ENCODE assay signal across 10 mouse cellular contexts in genomic region chr13:102865971-102866724, GRCm38 (mm10).
DNase-seq lines count a peak whose midpoint lies in the region; ATAC-seq lines count a peak whose summit lies in the region.
"Had no signal": no experiment of that assay in that cellular context is flagged by ENCODE, and none has a peak within 500 bp of the region (broad histone marks: within the 10 kb centered on the region; RNA-seq: fewer than 3 reads in every experiment).

No protein-coding gene starts in this region.

- no peaks in the 10 kb centered on the region for H3K36me3 ChIP-seq in embryonic facial prominence, embryonic 12.5 days
- peaks cover 10% of the 10 kb centered on the region for H3K36me3 ChIP-seq in embryonic facial prominence, embryonic 10.5 days (replicated peaks)
- no peaks in the 10 kb centered on the region for H3K36me3 ChIP-seq in forebrain, embryonic 16.5 days (ENCODE audit: control insufficient read depth, insufficient read depth)
- H3K36me3 ChIP-seq in intestine, embryonic 16.5 days (ENCODE audit: control insufficient read depth, insufficient read depth, low read length), result no peaks in the 10 kb centered on the region
- H3K36me3 ChIP-seq: liver, embryonic 15.5 days had no signal

- H3K27ac ChIP-seq in embryonic facial prominence, embryonic 12.5 days, result peak overlapping the region; percentile 1; the same call in 1 of the 2 replicates
- no peak overlapping the region for H3K27ac ChIP-seq in embryonic facial prominence, embryonic 10.5 days (replicated peaks)
- no peak overlapping the region for H3K27ac ChIP-seq in forebrain, embryonic 16.5 days (ENCODE audit: low read length)
- H3K27ac ChIP-seq in intestine, embryonic 16.5 days (ENCODE audit: low read length), result peak overlapping the region; percentile 73
- H3K27ac ChIP-seq: liver, embryonic 15.5 days had no signal

- H3K4me3 ChIP-seq in embryonic facial prominence, embryonic 12.5 days, result no peak overlapping the region
- no peak overlapping the region for H3K4me3 ChIP-seq in embryonic facial prominence, embryonic 10.5 days
- no peak overlapping the region for H3K4me3 ChIP-seq in forebrain, embryonic 16.5 days (replicated peaks; ENCODE audit: low read length)
- no peak overlapping the region for H3K4me3 ChIP-seq in intestine, embryonic 16.5 days (ENCODE audit: low read length)
- H3K4me3 ChIP-seq: liver, embryonic 15.5 days had no signal

- peaks cover 11% of the 10 kb centered on the region; the same call in 1 of the 2 replicates for H3K4me1 ChIP-seq in embryonic facial prominence, embryonic 12.5 days
- peaks cover 28% of the 10 kb centered on the region for H3K4me1 ChIP-seq in embryonic facial prominence, embryonic 10.5 days
- H3K4me1 ChIP-seq in forebrain, embryonic 16.5 days (replicated peaks; ENCODE audit: control insufficient read depth, insufficient read depth, low read length), result peaks cover 16% of the 10 kb centered on the region
- peaks cover 15% of the 10 kb centered on the region for H3K4me1 ChIP-seq in intestine, embryonic 16.5 days (ENCODE audit: control insufficient read depth, insufficient read depth, low read length)
- H3K4me1 ChIP-seq: liver, embryonic 15.5 days had no signal

- WGBS in embryonic facial prominence, embryonic 12.5 days, result 61% methylated on average over 11 of the region's 11 CpGs
- WGBS in embryonic facial prominence, embryonic 10.5 days, result 59% methylated on average over 11 of the region's 11 CpGs
- WGBS in forebrain, embryonic 16.5 days, result 14% methylated on average over 11 of the region's 11 CpGs
- WGBS in intestine, embryonic 16.5 days, result 52% methylated on average over 11 of the region's 11 CpGs

- no peak for ATAC-seq in embryonic facial prominence, embryonic 12.5 days (ENCODE audit: insufficient number of reproducible peaks, insufficient read depth, low FRiP score, low TSS enrichment)
- peak; percentile 92 for ATAC-seq in forebrain, embryonic 16.5 days
- 0 out of 2 replicates have a peak, but pooled peaks have one; percentile 28 for ATAC-seq in intestine, embryonic 16.5 days
- ATAC-seq in megakaryocyte progenitor cell, adult 5-6 weeks (replicated peaks; ENCODE audit: poor library complexity), result peak; percentile 55
- ATAC-seq in monocyte, adult 5-6 weeks (replicated peaks; ENCODE audit: insufficient number of reproducible peaks, low FRiP score, low TSS enrichment, poor library complexity, severe bottlenecking), result no peak

- no peak for DNase-seq in embryonic facial prominence, embryonic 10.5 days (ENCODE audit: low spot score)
- peak; percentile 58 for DNase-seq in 416B (ENCODE audit: low read depth)
- DNase-seq in c-Kit-positive CD71-positive TER-119-positive erythroid progenitor cells, embryonic 14.5 days (ENCODE audit: low spot score), result no peak

- no peak overlapping the region for H3K4me2 ChIP-seq in embryonic facial prominence, embryonic 12.5 days (replicated peaks)
- peak overlapping the region; percentile 8; the same call in 1 of the 2 replicates for H3K4me2 ChIP-seq in forebrain, embryonic 16.5 days (ENCODE audit: low read length)
- H3K4me2 ChIP-seq in intestine, embryonic 16.5 days (ENCODE audit: low read depth, low read length), result no peak overlapping the region
- H3K4me2 ChIP-seq: liver, embryonic 15.5 days had no signal

- H3K27me3 ChIP-seq in embryonic facial prominence, embryonic 12.5 days, result no peaks in the 10 kb centered on the region
- H3K27me3 ChIP-seq in embryonic facial prominence, embryonic 10.5 days (replicated peaks; ENCODE audit: low read depth, poor library complexity, severe bottlenecking), result no peaks in the 10 kb centered on the region
- H3K27me3 ChIP-seq in forebrain, embryonic 16.5 days (replicated peaks; ENCODE audit: control insufficient read depth, insufficient read depth, low read length), result no peaks in the 10 kb centered on the region
- no peaks in the 10 kb centered on the region for H3K27me3 ChIP-seq in intestine, embryonic 16.5 days (replicated peaks; ENCODE audit: control insufficient read depth, insufficient read depth, low read length)
- H3K27me3 ChIP-seq: CH12.LX; liver, embryonic 15.5 days had no signal

- no peak overlapping the region for H3K9ac ChIP-seq in embryonic facial prominence, embryonic 12.5 days
- H3K9ac ChIP-seq in forebrain, embryonic 16.5 days (replicated peaks; ENCODE audit: low read depth, low read length), result no peak overlapping the region
- no peak overlapping the region for H3K9ac ChIP-seq in intestine, embryonic 16.5 days (ENCODE audit: low read depth, low read length)
- H3K9ac ChIP-seq: liver, embryonic 15.5 days had no signal

- peaks cover 9% of the 10 kb centered on the region; the same call in 1 of the 2 replicates for H3K9me3 ChIP-seq in embryonic facial prominence, embryonic 12.5 days
- H3K9me3 ChIP-seq in embryonic facial prominence, embryonic 10.5 days, result peaks cover 7% of the 10 kb centered on the region; the same call in 1 of the 2 replicates
- peaks cover 5% of the 10 kb centered on the region; the same call in 1 of the 2 replicates for H3K9me3 ChIP-seq in forebrain, embryonic 16.5 days (ENCODE audit: control insufficient read depth, low read length)
- peaks cover 3% of the 10 kb centered on the region; the same call in 1 of the 2 replicates for H3K9me3 ChIP-seq in intestine, embryonic 16.5 days (ENCODE audit: control insufficient read depth, low read length)
- H3K9me3 ChIP-seq: liver, embryonic 15.5 days had no signal

Comparison
In these comparisons a context has a peak if more than half of its experiments do, and no peak if none do; other contexts are left out.
1. H3K27ac ChIP-seq: peak in embryonic facial prominence, embryonic 12.5 days (single experiment) and intestine, embryonic 16.5 days (single experiment); none in embryonic facial prominence, embryonic 10.5 days (single experiment) and forebrain, embryonic 16.5 days (single experiment).
2. ATAC-seq: peak in forebrain, embryonic 16.5 days (single experiment), intestine, embryonic 16.5 days (single experiment) and megakaryocyte progenitor cell, adult 5-6 weeks (single experiment); none in embryonic facial prominence, embryonic 12.5 days (single experiment) and monocyte, adult 5-6 weeks (single experiment).